Mouse (Mus musculus) frontal cortex, postnatal 36 days (tissue): ENCODE data around the gene Cd86.

ENCODE experiments used
- DNase-seq, 2 experiments: peaks; one replicate each; pipeline ENCODE4 v3.0.0; 2022; ENCODE audit warnings: low spot score in 2 of 2

The Cd86 gene

GRCm38 (mm10) chr16:36655910-36656309 lies 10.0 kb downstream of the Cd86 start:
- no peak for DNase-seq

GRCm38 (mm10) chr16:36655199-36655598 lies 10.7 kb downstream of the Cd86 start:
- DNase-seq: no peak

- no peak for DNase-seq
These were observed 14.6 kb downstream of the Cd86 start for GRCm38 (mm10) chr16:36651174-36651766.

DNA sequence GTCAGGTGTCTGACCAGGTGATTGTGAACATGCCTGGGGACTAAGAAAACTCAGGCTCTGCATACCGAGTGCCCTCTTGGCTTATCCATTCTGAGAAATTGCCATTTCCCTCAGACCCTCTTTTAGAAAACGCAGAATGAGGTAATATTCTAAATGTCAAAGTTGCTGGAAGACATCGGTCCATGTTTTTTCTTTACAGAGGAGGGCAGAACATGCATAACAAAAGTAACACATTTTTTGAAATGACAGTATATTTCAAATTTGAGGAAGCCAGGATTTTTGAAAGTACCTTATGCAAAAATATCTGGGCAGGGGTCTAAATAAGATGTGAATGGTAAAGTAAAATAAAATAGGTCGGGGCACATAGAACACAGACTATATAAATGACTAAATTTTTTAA lies 15.4 kb downstream of the Cd86 start:
- no peak for DNase-seq

DNA sequence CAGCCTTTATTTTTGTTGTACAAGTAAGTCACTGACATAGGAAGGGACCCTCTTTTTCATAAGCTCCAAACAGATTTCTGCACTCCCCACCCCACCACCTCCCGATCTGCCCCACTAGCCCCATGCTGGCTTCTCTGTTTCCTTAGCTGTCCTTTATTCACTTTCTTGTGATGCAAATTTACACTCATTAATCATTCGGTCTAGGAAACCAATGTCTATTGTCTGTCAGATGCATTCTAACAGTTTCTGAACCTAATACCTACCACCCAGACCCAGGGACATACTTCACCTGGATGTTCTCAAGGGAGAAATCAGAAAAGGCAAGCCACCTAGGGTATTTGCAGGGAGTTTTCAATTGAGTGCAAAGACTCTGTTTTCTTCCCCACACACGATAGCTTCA lies 16.6 kb downstream of the Cd86 start:
- DNase-seq: no peak

DNA sequence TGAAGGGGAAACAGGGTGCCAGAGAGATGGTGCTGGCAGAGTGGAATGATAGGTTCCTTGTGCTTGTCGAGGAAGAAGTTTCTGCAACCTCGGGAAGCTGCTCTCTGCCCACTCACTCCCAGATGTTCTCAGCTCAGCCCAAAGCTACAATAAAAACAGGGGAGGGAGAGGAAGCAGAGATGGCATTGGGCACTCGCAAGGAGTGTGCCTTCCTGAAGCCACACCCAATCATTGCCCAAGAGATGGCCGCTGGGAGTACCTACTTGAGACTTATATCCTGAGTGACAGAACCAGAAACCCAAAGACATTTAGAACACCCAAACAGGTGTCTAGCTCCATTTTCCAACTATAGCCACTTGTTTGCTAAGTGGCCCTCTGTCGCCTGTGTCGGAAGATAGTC lies 20.8 kb downstream of the Cd86 start:
- DNase-seq: no peak

DNA sequence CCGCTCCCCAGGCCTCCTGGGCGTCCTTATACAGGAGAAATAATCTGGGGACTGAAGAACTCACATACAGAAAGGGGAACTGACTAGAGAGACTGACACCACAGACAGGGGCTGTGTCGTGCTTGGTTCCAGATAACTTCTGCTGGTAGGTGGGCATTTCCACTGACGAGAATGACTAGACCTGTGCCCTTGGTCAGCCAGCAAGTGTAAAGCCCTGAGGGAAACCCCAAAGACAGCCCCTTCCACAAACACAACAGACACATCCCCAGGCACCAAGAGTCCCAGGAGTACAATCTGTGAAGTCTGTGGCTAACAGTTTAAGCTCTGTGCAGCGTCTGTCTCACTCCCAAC lies 23.2 kb downstream of the Cd86 start:
- DNase-seq: no peak

DNA sequence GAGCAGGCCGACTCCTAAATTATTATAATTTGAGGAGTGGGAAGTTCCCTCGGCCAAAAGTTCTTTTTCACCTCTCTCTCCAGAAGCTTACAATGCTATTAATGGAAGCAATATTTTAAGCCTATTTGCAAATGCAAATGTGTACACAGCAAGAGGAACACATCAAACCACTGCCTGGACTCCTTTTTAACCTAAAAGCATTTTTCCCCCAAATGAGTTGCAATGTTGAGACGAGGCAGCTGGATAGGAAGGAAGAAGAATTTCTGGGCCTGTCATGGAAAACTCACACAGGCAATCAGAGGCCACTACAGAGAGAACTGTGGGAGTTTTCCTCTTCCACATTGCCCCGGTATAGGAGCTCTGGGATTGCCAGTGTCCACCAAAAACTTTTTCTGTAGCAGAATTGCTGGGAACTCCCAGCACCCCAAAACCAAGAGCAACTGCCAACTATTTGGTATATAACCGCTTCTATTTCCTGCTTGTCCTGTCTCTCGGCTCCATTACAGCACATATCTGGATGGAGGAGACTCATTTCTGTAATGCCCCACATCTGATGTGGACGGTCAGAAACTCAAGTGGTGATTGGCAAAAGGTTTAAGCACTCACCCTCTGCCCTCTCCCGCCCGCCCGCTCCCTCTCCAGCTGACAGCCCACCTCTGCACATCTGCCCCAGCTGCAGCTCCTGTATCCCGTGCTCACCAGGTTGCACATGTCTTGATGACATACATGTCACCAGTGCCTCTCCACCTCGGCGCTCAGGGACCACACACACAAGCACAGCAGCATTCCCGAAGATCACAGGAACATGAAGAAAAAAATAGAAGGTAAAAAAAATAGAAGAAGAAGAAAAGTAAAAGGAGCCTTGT lies 23.8 kb downstream of the Cd86 start:
- DNase-seq: no peak

DNA sequence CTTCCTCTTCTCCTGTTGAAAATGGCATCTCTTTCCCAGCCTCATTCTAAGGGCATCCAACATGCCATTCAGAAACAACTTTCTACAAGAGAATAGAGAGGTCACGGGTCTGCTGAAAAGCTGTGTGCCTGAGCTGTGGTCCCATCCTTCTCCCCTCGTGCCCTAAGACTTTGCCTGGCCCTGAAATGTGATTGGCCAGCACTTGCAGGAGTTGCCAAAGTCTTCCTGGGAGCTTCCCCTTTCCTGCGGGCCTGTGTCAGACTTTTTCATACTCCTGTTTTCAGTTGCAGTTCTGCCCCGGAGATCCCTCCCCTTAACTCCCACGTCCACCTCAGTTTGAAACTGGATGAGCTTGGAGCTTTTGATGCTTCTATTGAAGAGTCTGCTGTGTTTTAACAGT lies 24.9 kb downstream of the Cd86 start:
- no peak for DNase-seq

- DNase-seq: no peak
These were observed 25.9 kb downstream of the Cd86 start for GRCm38 (mm10) chr16:36639812-36640504.

GRCm38 (mm10) chr16:36636800-36637199 lies 29.1 kb downstream of the Cd86 start:
- DNase-seq: no peak

DNA sequence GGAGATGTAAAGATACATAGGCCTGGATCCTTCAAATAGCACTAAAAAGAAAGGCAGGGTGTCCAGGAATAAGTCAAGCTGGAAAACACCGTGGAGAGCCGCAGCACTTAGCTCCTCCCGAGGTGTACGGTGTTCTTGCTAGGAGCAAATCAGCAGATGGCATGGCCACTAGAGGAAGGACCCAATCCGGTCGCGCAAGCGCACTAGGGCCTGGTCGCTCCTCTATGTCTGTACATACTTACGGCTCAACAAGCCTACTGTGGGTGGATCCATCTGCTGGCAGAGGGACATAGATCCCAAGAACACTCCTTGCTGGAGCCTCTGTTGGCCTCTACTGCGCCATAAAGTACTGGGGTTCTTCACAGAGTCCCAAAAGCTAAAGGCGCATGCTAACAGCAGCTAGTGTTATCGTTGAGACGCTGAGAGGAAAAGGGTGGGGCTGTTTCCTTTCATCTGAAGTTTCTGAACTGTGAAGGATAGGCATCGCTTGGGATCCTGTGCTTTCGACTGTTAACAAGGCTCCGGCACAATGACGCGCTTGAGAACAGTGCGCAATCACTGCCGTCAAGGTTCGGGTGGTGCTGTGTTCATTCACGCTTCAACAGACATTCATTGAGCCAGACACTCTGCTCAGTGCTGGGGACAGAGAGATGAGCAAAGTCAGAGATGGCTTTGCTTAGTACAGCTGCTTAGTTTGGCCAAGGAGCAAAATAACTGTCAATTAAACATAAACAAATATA lies 30.7 kb downstream of the Cd86 start:
- DNase-seq: no peak

GRCm38 (mm10) chr16:36634421-36634820 lies 31.5 kb downstream of the Cd86 start:
- no peak for DNase-seq

- no peak for DNase-seq
These were observed 33.7 kb downstream of the Cd86 start for GRCm38 (mm10) chr16:36632229-36632628.

DNA sequence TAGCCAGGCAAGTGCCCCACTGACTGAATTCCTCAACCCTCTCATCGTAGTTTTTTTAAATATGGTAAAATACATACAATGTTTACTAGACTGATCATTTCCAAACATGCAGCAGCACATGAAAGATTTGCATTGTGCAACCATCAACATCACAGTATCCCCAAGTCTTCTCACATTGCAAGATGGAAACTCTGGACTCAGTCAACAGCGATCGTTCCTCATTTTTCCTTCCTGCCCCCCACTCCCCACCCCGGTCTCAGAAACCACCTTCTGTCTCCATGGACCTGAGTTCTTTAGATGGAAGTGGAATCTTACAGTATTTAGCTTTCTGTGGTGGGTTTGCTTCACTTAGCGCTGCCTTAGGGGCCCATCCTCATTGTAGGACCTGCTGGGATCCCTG lies 34.3 kb downstream of the Cd86 start:
- no peak for DNase-seq

GRCm38 (mm10) chr16:36627740-36628139 lies 38.1 kb downstream of the Cd86 start:
- DNase-seq: no peak

DNA sequence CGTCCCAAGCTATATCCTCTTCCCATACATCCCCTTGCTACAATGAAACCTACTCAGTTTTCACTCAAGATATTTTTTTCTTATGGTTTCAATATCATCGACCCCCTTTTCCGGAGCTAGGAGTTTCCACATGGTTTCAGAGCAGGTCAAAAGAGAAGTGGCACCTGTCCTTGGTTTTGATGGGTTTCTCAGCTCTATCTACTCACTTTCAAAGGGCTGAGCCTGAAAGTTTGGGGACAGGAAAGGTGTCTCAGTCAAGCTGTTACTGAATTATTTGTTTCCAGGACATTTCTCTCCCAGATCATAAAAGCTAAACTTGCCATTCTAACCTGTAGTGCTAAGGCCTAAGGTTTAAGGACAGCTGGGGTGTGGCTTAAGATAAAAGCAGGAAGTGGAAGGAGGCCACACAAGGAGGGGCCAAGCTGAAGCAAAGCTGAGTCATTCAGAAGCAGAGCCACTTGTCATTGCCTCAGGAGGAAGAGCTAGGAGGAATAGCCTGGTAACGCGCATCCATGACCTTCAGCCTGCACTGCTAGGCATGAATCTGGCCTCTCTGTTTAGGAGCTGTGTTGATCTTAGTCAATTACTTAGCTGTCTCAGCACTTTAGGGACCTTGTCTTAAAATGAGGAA lies 39.2 kb downstream of the Cd86 start:
- no peak for DNase-seq

- no peak for DNase-seq
These were observed 40.0 kb downstream of the Cd86 start for GRCm38 (mm10) chr16:36625909-36626308.

DNA sequence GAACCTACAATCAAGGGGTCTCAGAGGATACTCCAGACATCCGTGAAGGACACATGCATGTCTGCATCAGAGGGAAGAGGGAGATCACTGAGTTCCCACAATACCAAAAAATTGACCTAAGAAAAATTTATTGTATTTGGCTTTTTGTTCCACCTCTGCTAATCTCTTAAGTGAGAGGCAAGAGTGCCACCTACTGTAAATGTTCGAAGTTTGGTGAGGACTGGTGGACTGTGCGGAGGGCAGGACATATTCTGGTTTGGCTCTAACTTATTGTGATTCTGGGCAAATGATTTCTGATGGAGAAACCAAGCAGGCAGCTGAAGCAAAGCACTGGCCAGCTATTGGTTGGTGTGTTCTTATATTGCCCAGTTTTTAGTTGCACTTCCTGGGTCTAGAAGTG lies 43.6 kb downstream of the Cd86 start:
- DNase-seq: peak in 1 of 2 experiments; percentile 21

GRCm38 (mm10) chr16:36621108-36621507 lies 44.8 kb downstream of the Cd86 start:
- no peak for DNase-seq

- DNase-seq: no peak
These were observed 52.2 kb downstream of the Cd86 start for GRCm38 (mm10) chr16:36613701-36614100.

DNA sequence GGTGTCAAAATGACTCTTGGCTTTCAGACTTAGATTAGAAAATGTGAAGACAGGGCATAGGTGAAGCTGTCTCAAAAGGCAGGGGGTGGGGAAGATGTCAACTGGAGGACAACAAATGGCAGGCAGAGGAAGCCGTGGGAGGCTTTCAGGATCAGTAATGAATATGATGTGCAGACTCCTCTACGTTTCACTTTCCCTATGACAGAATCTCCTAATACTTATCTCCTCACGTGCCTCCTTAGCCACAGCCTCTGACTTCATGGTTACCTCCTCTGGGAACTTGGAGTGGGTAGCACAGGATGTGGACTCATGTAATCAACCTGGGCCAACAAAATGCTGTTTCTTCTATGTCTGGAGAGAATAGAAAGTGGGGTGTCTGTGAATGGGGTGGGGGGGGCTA lies 63.2 kb downstream of the Cd86 start:
- DNase-seq: no peak
